16 mouse cellular contexts compared by ENCODE assay signal in genomic region chr15:11082961-11083569, GRCm38 (mm10). TPM values are rescaled to one million over a fixed set of nuclear protein-coding genes. Genes with fewer than 3 reads are reported as not detected.
DNase-seq lines count a peak whose midpoint lies in the region; ATAC-seq and TF ChIP-seq lines count a peak whose summit lies in the region.
"Had no signal": no experiment of that assay in that cellular context is flagged by ENCODE, and none has a peak within 500 bp of the region (broad histone marks: within the 10 kb centered on the region; RNA-seq: fewer than 3 reads in every experiment).

No protein-coding gene starts in this region.

- no peak for DNase-seq in kidney, postnatal 0 days (ENCODE audit: low spot score)
- DNase-seq in kidney, adult 2 months = no peak
- DNase-seq in limb, embryonic 14.5 days (ENCODE audit: low spot score) = no peak
- DNase-seq in neural tube, embryonic 11.5 days (ENCODE audit: low spot score) = peak; percentile 68
- no peak for DNase-seq in thymus, adult 18-20 months
- DNase-seq in urinary bladder, postnatal 14 days (ENCODE audit: low spot score) = no peak
- DNase-seq: adrenal gland, postnatal 36 days; cerebellum, adult 11-12 months; kidney, adult 18-20 months; lung, adult 18-20 months had no signal

- no peaks in the 10 kb centered on the region for H3K9me3 ChIP-seq in kidney, postnatal 0 days (replicated peaks; ENCODE audit: low read length)
- H3K9me3 ChIP-seq in forebrain, embryonic 15.5 days = no peaks in the 10 kb centered on the region
- no peaks in the 10 kb centered on the region for H3K9me3 ChIP-seq in limb, embryonic 14.5 days (ENCODE audit: control insufficient read depth, low read length)
- H3K9me3 ChIP-seq in neural tube, embryonic 11.5 days (ENCODE audit: control insufficient read depth, low read length) = no peaks in the 10 kb centered on the region
- H3K9me3 ChIP-seq: embryonic facial prominence, embryonic 13.5 days; limb, embryonic 12.5 days; stomach, embryonic 15.5 days had no signal

- H3K36me3 ChIP-seq in kidney, postnatal 0 days (ENCODE audit: insufficient read depth, low read length) = no peaks in the 10 kb centered on the region
- H3K36me3 ChIP-seq in kidney, adult 2 months (ENCODE audit: control insufficient read depth, insufficient read depth, low read length) = no peaks in the 10 kb centered on the region
- no peaks in the 10 kb centered on the region for H3K36me3 ChIP-seq in forebrain, embryonic 15.5 days
- H3K36me3 ChIP-seq in limb, embryonic 14.5 days (ENCODE audit: control insufficient read depth, insufficient read depth, low read length) = no peaks in the 10 kb centered on the region
- H3K36me3 ChIP-seq in neural tube, embryonic 11.5 days (ENCODE audit: control insufficient read depth, insufficient read depth, low read length) = no peaks in the 10 kb centered on the region
- H3K36me3 ChIP-seq: embryonic facial prominence, embryonic 13.5 days; limb, embryonic 12.5 days; stomach, embryonic 15.5 days had no signal

- H3K27ac ChIP-seq in kidney, postnatal 0 days = no peak overlapping the region
- no peak overlapping the region for H3K27ac ChIP-seq in kidney, adult 2 months (ENCODE audit: insufficient read depth, low read depth, low read length)
- H3K27ac ChIP-seq in forebrain, embryonic 15.5 days (replicated peaks) = no peak overlapping the region
- no peak overlapping the region for H3K27ac ChIP-seq in limb, embryonic 14.5 days (replicated peaks; ENCODE audit: low read depth, low read length)
- no peak overlapping the region for H3K27ac ChIP-seq in neural tube, embryonic 11.5 days (ENCODE audit: low read depth, low read length)
- H3K27ac ChIP-seq: embryonic facial prominence, embryonic 13.5 days; limb, embryonic 12.5 days; stomach, embryonic 15.5 days had no signal

- H3K4me1 ChIP-seq in kidney, postnatal 0 days (replicated peaks; ENCODE audit: insufficient read depth, low read length) = 0 out of 2 replicates have a peak, but pooled peaks cover 6% of the 10 kb centered on the region
- no peaks in the 10 kb centered on the region for H3K4me1 ChIP-seq in kidney, adult 2 months (ENCODE audit: control insufficient read depth, insufficient read depth, low read length)
- no peaks in the 10 kb centered on the region for H3K4me1 ChIP-seq in forebrain, embryonic 15.5 days
- peaks cover 20% of the 10 kb centered on the region for H3K4me1 ChIP-seq in limb, embryonic 14.5 days (ENCODE audit: control insufficient read depth, insufficient read depth, low read length)
- H3K4me1 ChIP-seq in neural tube, embryonic 11.5 days (ENCODE audit: control insufficient read depth, insufficient read depth, low read length) = peaks cover 11% of the 10 kb centered on the region
- H3K4me1 ChIP-seq: stomach, embryonic 15.5 days had no signal

- no peak overlapping the region for H3K4me3 ChIP-seq in kidney, postnatal 0 days (replicated peaks; ENCODE audit: low read depth, low read length)
- H3K4me3 ChIP-seq in kidney, adult 2 months (ENCODE audit: insufficient read depth, low read depth, low read length) = no peak overlapping the region
- no peak overlapping the region for H3K4me3 ChIP-seq in forebrain, embryonic 15.5 days
- H3K4me3 ChIP-seq in limb, embryonic 14.5 days (replicated peaks; ENCODE audit: low read length) = no peak overlapping the region
- no peak overlapping the region for H3K4me3 ChIP-seq in neural tube, embryonic 11.5 days (ENCODE audit: low read depth, low read length)
- H3K4me3 ChIP-seq: embryonic facial prominence, embryonic 13.5 days; limb, embryonic 12.5 days; stomach, embryonic 15.5 days had no signal

- no peak for TF ChIP-seq POLR2A in kidney, adult 2 months (IDR thresholded peaks at IDR 0.05; ENCODE audit: low read depth, low read length)
- no peak for TF ChIP-seq POLR2A in limb, embryonic 14.5 days (IDR thresholded peaks at IDR 0.05; ENCODE audit: borderline replicate concordance, extremely low read depth, insufficient read depth, insufficient read length)

- no peak overlapping the region for H3K4me2 ChIP-seq in kidney, postnatal 0 days (ENCODE audit: low read length)
- no peak overlapping the region for H3K4me2 ChIP-seq in forebrain, embryonic 15.5 days (replicated peaks)
- no peak overlapping the region for H3K4me2 ChIP-seq in limb, embryonic 14.5 days (replicated peaks; ENCODE audit: low read depth, low read length, severe bottlenecking)
- H3K4me2 ChIP-seq in neural tube, embryonic 11.5 days (ENCODE audit: low read depth) = no peak overlapping the region
- H3K4me2 ChIP-seq: embryonic facial prominence, embryonic 13.5 days; limb, embryonic 12.5 days; stomach, embryonic 15.5 days had no signal

- no peak overlapping the region for H3K9ac ChIP-seq in kidney, postnatal 0 days (ENCODE audit: low read depth, low read length)
- H3K9ac ChIP-seq in forebrain, embryonic 15.5 days (replicated peaks) = no peak overlapping the region
- H3K9ac ChIP-seq in limb, embryonic 14.5 days (ENCODE audit: low read depth, low read length, severe bottlenecking) = no peak overlapping the region
- H3K9ac ChIP-seq in neural tube, embryonic 11.5 days (ENCODE audit: low read length) = no peak overlapping the region
- H3K9ac ChIP-seq: embryonic facial prominence, embryonic 13.5 days; limb, embryonic 12.5 days; stomach, embryonic 15.5 days had no signal

- no peaks in the 10 kb centered on the region for H3K27me3 ChIP-seq in kidney, postnatal 0 days (ENCODE audit: insufficient read depth, low read length)
- no peaks in the 10 kb centered on the region for H3K27me3 ChIP-seq in kidney, adult 2 months (replicated peaks; ENCODE audit: control insufficient read depth, insufficient read depth, low read length)
- no peaks in the 10 kb centered on the region for H3K27me3 ChIP-seq in forebrain, embryonic 15.5 days
- no peaks in the 10 kb centered on the region for H3K27me3 ChIP-seq in limb, embryonic 14.5 days (ENCODE audit: control insufficient read depth, insufficient read depth, low read length)
- no peaks in the 10 kb centered on the region for H3K27me3 ChIP-seq in neural tube, embryonic 11.5 days (ENCODE audit: control insufficient read depth, insufficient read depth, low read length)
- H3K27me3 ChIP-seq: embryonic facial prominence, embryonic 13.5 days; limb, embryonic 12.5 days; stomach, embryonic 15.5 days had no signal

- 21% methylated on average over 8 of the region's 8 CpGs for WGBS in kidney, postnatal 0 days
- 48% methylated on average over 8 of the region's 8 CpGs for WGBS in kidney, adult 2 months
- 74% methylated on average over 8 of the region's 8 CpGs for WGBS in forebrain, embryonic 15.5 days
- 61% methylated on average over 8 of the region's 8 CpGs for WGBS in limb, embryonic 14.5 days
- WGBS in neural tube, embryonic 11.5 days = 28% methylated on average over 8 of the region's 8 CpGs

- TF ChIP-seq CTCF in kidney, postnatal 0 days (IDR thresholded peaks at IDR 0.05; ENCODE audit: low read depth) = no peak
- TF ChIP-seq CTCF in kidney, adult 2 months (conservative IDR thresholded peaks at IDR 0.05; ENCODE audit: insufficient read depth, insufficient read length, low read depth, low read length) = no peak

- 0 out of 2 replicates have a peak, but pooled peaks have one; percentile 43 for ATAC-seq in kidney, postnatal 0 days (replicated peaks; ENCODE audit: low FRiP score, low read depth)
- ATAC-seq in forebrain, embryonic 15.5 days (replicated peaks) = peak; percentile 90
- ATAC-seq in limb, embryonic 14.5 days (ENCODE audit: low FRiP score, low read depth) = peak; percentile 57; the same call in 1 of the 2 replicates
- peak; percentile 99 for ATAC-seq in neural tube, embryonic 11.5 days (ENCODE audit: insufficient read depth, low FRiP score, low TSS enrichment)
- no peak for ATAC-seq in inflammation-experienced regulatory T-cells, adult 6 months

RNA-seq across cellular contexts. Expression of gene Adamts12, which starts 18.5 kb away (rescaled TPM):
- polyA plus RNA-seq in kidney, postnatal 0 days (2015; fragmentation: Nextera tagmentation; extraction: Ambion mirVana) = 1.6 and 2.1 TPM in 2 replicates
- polyA plus RNA-seq in kidney, adult 2 months (2012; rRNA removed) = 0.80 TPM in 2 replicates
- polyA plus RNA-seq in forebrain, embryonic 15.5 days (2015; fragmentation: Nextera tagmentation; extraction: Ambion mirVana) = 0.74 and 1.0 TPM in 2 replicates
- polyA plus RNA-seq in limb, embryonic 14.5 days (2012; rRNA removed) = 9.5 and 10.6 TPM in 2 replicates
- 8.7 and 9.3 TPM in 2 replicates for polyA plus RNA-seq in limb, embryonic 14.5 days (2014; fragmentation: Nextera tagmentation; extraction: Ambion mirVana)
- 1.6 and 2.2 TPM in 2 replicates for polyA plus RNA-seq in neural tube, embryonic 11.5 days (2014; fragmentation: Nextera tagmentation; extraction: Ambion mirVana)
- polyA plus RNA-seq in inflammation-experienced regulatory T-cells, adult 6 months (2017; shearing (Covaris generic)) = not detected

RNA-seq across cellular contexts. Expression of gene Rxfp3, which starts 45.3 kb away (rescaled TPM):
- 0.13 and 0.15 TPM in 2 replicates for polyA plus RNA-seq in kidney, postnatal 0 days (2015; fragmentation: Nextera tagmentation; extraction: Ambion mirVana)
- polyA plus RNA-seq in kidney, adult 2 months (2012; rRNA removed) = not detected in 2 replicates
- polyA plus RNA-seq in forebrain, embryonic 15.5 days (2015; fragmentation: Nextera tagmentation; extraction: Ambion mirVana) = 1.8 and 2.1 TPM in 2 replicates
- polyA plus RNA-seq in limb, embryonic 14.5 days (2012; rRNA removed) = 0.72 and 0.93 TPM in 2 replicates
- 0.81 and 0.88 TPM in 2 replicates for polyA plus RNA-seq in limb, embryonic 14.5 days (2014; fragmentation: Nextera tagmentation; extraction: Ambion mirVana)
- 1.7 and 2.0 TPM in 2 replicates for polyA plus RNA-seq in neural tube, embryonic 11.5 days (2014; fragmentation: Nextera tagmentation; extraction: Ambion mirVana)
- under 1 TPM in 1 of 3 experiments, not detected in 2; 0.11 TPM for polyA plus RNA-seq in inflammation-experienced regulatory T-cells, adult 6 months (2017; shearing (Covaris generic))
- polyA plus RNA-seq: small intestine, adult 2 months had no signal
